ENCODE assay signal across 20 mouse cellular contexts in genomic region chr10:36158061-36158691, GRCm38 (mm10).
A peak's percentile ranks its signal among the peaks of the same experiment; 100 is the strongest.
DNase-seq lines count a peak whose midpoint lies in the region; ATAC-seq lines count a peak whose summit lies in the region.
"Had no signal": no experiment of that assay in that cellular context is flagged by ENCODE, and none has a peak within 500 bp of the region (broad histone marks: within the 10 kb centered on the region; RNA-seq: fewer than 3 reads in every experiment).

No protein-coding gene starts in this region.

- ATAC-seq in activated CD4-positive, CD25-positive, alpha-beta regulatory T cell, adult 4 months, result peak; percentile 93
- ATAC-seq in neutrophil, adult 5-6 weeks (ENCODE audit: extremely low read depth, insufficient number of reproducible peaks, low FRiP score, poor library complexity, severe bottlenecking), result peak; percentile 63; the same call in 1 of the 2 replicates
- ATAC-seq: forebrain, embryonic 15.5 days; hindbrain, postnatal 0 days had no signal

- DNase-seq in 416B (ENCODE audit: low read depth), result peak; percentile 14
- peak; percentile 73 for DNase-seq in CD4-positive helper T cell, adult 2 months (ENCODE audit: low read depth, low spot score)
- DNase-seq in kidney, adult 9 months, result no peak
- no peak for DNase-seq in layer of hippocampus, adult 18-20 months (ENCODE audit: low spot score in 2 of 2)
- no peak for DNase-seq in left cerebral cortex, adult 11 months (ENCODE audit: low spot score)
- DNase-seq: adrenal gland, postnatal 10 days; cerebellum, adult 18-20 months; cerebellum, postnatal 25 days; gastrocnemius, postnatal 14 days; heart, adult 11 months; heart, postnatal 14 days; kidney, adult 11 months; kidney, postnatal 4 days; layer of hippocampus, adult 9-11 months; liver, embryonic 13.5 days; lung, embryonic 14.5 days had no signal

Comparison
In these comparisons a context has a peak if more than half of its experiments do, and no peak if none do; other contexts are left out.
1. DNase-seq: peak in 416B (single experiment) and CD4-positive helper T cell, adult 2 months (single experiment); none in kidney, adult 9 months (single experiment), layer of hippocampus, adult 18-20 months (0 of 2) and left cerebral cortex, adult 11 months (single experiment).